Mouse (Mus musculus) cerebellum, adult 8-10 months (tissue): ENCODE measurements around the gene Kcna2.

Experiments used
- DNase-seq: peaks from one replicate; pipeline ENCODE4 v3.0.0; 2022

The Kcna2 gene

DNA sequence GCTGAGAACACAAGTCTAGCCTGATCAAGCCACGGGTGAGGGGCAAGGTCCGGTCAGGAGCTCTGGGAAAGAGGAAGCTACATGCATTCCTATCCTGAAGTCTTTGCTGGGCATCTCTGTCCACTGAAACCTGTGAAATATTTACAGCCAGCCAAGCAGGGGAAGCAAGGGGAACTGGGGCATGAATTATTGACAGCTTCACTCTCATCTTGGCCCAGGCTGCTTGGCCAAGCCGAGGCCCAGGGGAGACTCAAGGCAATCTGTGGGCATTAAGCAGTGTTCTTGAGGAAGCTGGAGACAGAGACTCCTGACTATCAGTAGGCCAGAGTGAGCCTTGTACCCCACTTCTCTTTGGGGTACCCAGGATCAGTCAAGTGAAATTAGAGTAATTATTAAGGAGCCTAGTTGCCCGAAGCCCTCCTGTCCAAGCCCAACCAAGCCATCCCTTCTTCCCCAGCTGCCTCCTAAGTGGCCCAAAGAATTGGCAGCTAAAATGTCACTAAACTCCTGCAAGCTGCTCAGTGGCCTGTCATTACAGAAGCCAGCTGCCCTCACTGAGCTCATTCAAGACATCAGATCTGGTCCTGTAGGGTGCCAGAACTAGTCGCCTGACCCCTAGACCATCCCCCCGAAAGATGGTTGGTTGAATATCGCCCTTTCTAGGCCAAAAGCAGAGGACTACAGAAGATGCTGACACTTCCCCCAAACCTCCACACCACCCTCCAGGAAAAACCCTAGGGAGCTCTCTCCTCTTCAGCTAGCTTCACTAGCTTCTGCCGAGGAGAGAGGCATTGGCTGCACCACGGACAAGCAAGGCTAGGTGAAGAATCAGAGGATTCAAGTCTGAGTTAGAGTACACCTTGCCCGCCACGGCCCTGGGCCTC is 53.1 kb downstream of the Kcna2 start:
- DNase-seq, result peak; percentile 45

DNA sequence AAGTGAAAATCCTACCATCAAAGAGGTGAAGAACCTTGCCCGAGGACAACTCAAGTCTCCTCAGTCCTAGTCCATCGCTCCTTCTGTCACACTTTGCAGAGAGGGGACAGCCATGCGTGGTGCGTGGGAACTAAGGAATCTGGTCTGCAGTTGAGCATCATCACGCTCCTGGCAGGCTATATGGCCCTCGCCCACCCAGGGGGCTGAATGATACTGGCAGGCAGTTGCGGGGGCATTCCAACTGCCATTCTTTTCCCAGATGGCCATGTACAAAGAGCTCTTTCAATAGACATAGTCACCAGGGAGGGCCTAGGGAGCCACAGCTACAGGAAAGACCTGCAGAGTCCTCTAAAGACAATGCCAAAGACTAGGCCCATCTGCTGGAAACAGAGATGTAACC is 57.9 kb downstream of the Kcna2 start:
- DNase-seq, result no peak

GRCm38 (mm10) chr3:107159418-107159817 is 58.5 kb downstream of the Kcna2 start:
- DNase-seq, result peak; percentile 49

DNA sequence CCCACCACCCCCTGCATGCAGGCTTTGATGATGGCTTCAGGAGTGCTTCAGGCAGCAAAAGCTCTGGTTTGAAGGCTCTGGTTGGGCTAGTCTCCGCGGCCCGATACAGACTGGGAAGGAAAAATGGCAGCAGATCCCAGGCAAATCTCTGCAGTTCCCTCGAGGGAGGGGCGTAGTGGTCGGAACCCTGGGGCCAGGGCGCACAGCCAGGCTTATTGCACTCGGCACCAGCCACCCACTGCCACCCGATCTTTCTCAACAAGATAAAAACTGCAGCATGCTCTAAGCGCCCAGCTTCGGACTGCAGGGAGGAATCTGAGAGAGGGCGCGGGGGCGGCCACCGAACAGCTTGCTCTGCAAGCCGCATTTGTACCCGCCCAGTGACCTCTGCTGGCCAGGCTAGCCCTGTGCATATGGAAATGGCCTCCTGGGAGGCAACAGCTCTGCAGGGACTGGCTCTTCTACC is 58.9 kb downstream of the Kcna2 start:
- DNase-seq, result peak; percentile 64

DNA sequence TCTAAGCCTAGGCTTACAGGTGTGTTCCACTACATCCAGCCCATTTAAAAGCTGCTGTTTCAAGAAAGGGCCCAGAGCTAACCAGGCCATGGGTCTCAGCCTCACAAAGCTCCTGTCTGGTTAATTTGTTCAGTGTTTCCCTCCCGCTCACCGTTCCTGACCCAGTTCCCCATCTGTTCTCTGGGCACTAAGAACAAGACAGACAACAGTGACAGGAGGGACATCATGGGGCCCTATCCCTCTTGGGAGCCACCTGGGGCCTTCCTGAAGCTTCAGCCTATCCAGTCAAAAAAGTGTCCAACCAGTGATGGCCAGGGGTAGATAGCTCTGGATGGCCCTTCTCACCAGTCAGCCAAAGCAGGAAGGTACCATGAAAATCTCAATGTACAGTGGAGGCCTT is 61.8 kb downstream of the Kcna2 start:
- DNase-seq, result peak; percentile 67
